Mouse (Mus musculus) embryonic stem cell, embryonic (primary cell): ENCODE results near the gene Ott.
"Not testable (repeated sequence)": the region's sequence is repeated elsewhere in the genome, so short reads cannot be mapped to it uniquely, and the experiment has no call there.

Source experiments
- CTCF ChIA-PET, 4 experiments: fragments of 300-600 bp in 2 of 4; fragments of 350-600 bp in 2 of 4; sonication (Branson Sonifier 250); formaldehyde crosslinking; loops; one replicate each; lab custom pipeline; 2022; ENCODE audit warnings: inconsistent platforms in 2 of 4; lab: Charles Lee
- POLR2A ChIA-PET, 4 experiments: fragments of 300-600 bp in 2 of 4; fragments of 350-600 bp in 2 of 4; sonication (Branson Sonifier 250); formaldehyde crosslinking; loops; one replicate each; lab custom pipeline; 2022; ENCODE audit warnings: antibody characterized with exemption in 4 of 4, inconsistent platforms in 1 of 4; lab: Charles Lee

Ott gene

GRCm38 (mm10) chrX:149073982-149074381, at the start of gene Ott:
Gene Ott (plus strand): TSS chrX:149074282.
- CTCF ChIA-PET, POLR2A ChIA-PET: not testable (repeated sequence)
